Mouse (Mus musculus): ENCODE results near the gene Psmc1. TPM values are rescaled to one million over a fixed set of nuclear protein-coding genes. Genes with fewer than 3 reads are reported as not detected.

Gene Psmc1
- polyA plus RNA-seq, 1 experiment from 2014 or later: 198 TPM

GRCm38 (mm10) chr12:100123476-100123875 lies 13.5 kb downstream of the Psmc1 start:
- 89% methylated on average over 9 of the region's 9 CpGs for WGBS
- Histone ChIP-seq H3K36me3 (ENCODE audit: control insufficient read depth, insufficient read depth, low read length) (peaks cover 86% of the 10 kb centered on the region), H3K4me3 (ENCODE audit: control insufficient read depth in 1 of 2, insufficient read depth in 1 of 2, low read depth in 1 of 2, low read length in 2 of 2) (no peak overlapping the region), H3K4me1 (ENCODE audit: control insufficient read depth in 2 of 2, insufficient read depth in 2 of 2, low read length in 2 of 2) (peaks cover 13 to 22% of the 10 kb centered on the region in 2 experiments), H3K4me2 (ENCODE audit: low read length) (no peak overlapping the region), H3K9ac (ENCODE audit: low read length) (no peak overlapping the region), H3K27ac (replicated peaks in 1 of 2; ENCODE audit: control insufficient read depth in 1 of 2, insufficient read depth in 1 of 2, low read depth in 2 of 2, low read length in 2 of 2) (no peak overlapping the region), H3K27me3 (ENCODE audit: control insufficient read depth, insufficient read depth, low read length) (no peaks in the 10 kb centered on the region), H3K9me3 (ENCODE audit: control insufficient read depth, low read length) (no peaks in the 10 kb centered on the region)
- no peak for ATAC-seq (ENCODE audit: insufficient number of reproducible peaks, insufficient read depth, low FRiP score, low read depth)

DNA sequence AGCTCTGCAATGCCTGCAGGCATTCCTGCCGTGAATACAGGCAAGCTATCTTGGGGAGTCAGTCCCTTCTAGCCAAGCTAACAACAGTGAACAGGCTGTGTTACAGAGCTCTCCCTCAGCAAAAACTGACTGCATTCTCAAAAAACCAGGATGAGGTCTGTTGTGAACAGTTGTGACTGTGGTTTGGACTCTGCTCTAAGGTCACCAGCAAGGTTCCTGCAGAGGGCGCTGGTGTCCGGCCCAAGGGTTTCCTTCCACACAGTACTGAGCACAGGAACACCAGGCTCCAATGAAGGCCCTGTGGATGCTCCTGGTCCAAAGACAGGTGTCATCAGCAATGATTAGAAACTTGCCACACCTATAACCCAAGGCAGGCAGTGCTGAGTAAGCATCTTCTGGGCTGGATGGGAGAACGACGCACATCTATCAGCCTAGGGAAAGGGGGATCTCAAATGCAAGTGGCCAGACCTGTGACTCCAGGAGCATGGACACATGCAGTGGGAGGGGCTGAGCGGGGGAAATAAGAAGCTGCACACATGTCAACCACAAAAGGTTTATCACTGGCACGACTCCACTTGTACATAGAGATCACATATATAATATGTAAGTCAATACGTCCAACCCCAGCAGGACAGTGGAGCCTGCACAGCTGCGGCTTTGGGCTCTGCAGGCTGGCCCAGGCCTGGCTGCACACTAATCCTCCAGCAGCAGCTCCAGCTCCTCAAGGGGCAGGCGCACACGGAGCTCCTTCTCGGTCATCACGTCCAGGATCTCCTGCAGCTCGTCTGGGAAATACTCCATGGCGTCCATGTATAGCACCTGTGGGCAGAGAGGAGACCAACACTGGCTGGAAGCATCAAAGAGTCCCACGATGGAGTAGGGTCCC lies 15.2 kb downstream of the Psmc1 start:
- Histone ChIP-seq H3K9ac (ENCODE audit: low read length) (no peak overlapping the region), H3K4me3 (ENCODE audit: control insufficient read depth in 1 of 2, insufficient read depth in 1 of 2, low read depth in 1 of 2, low read length in 2 of 2) (no peak overlapping the region), H3K4me1 (ENCODE audit: control insufficient read depth in 2 of 2, insufficient read depth in 2 of 2, low read length in 2 of 2) (peaks cover 15 to 24% of the 10 kb centered on the region in 2 experiments), H3K27me3 (ENCODE audit: control insufficient read depth, insufficient read depth, low read length) (no peaks in the 10 kb centered on the region), H3K27ac (replicated peaks in 1 of 2; ENCODE audit: control insufficient read depth in 1 of 2, insufficient read depth in 1 of 2, low read depth in 2 of 2, low read length in 2 of 2) (no peak overlapping the region), H3K36me3 (ENCODE audit: control insufficient read depth, insufficient read depth, low read length) (peaks cover 85% of the 10 kb centered on the region), H3K4me2 (ENCODE audit: low read length) (no peak overlapping the region), H3K9me3 (ENCODE audit: control insufficient read depth, low read length) (no peaks in the 10 kb centered on the region)
- 83% methylated on average over 16 of the region's 16 CpGs for WGBS
- ATAC-seq (ENCODE audit: insufficient number of reproducible peaks, insufficient read depth, low FRiP score, low read depth): no peak

- Histone ChIP-seq H3K4me2 (ENCODE audit: low read length) (no peak overlapping the region), H3K27ac (replicated peaks in 1 of 2; ENCODE audit: control insufficient read depth in 1 of 2, insufficient read depth in 1 of 2, low read depth in 2 of 2, low read length in 2 of 2) (peak overlapping the region; percentile 67 to 74), H3K9me3 (ENCODE audit: control insufficient read depth, low read length) (no peaks in the 10 kb centered on the region), H3K27me3 (ENCODE audit: control insufficient read depth, insufficient read depth, low read length) (no peaks in the 10 kb centered on the region), H3K36me3 (ENCODE audit: control insufficient read depth, insufficient read depth, low read length) (peaks cover 84% of the 10 kb centered on the region), H3K4me3 (ENCODE audit: control insufficient read depth in 1 of 2, insufficient read depth in 1 of 2, low read depth in 1 of 2, low read length in 2 of 2) (no peak overlapping the region), H3K9ac (ENCODE audit: low read length) (no peak overlapping the region; the same call in 1 of the 2 replicates), H3K4me1 (ENCODE audit: control insufficient read depth in 2 of 2, insufficient read depth in 2 of 2, low read length in 2 of 2) (peaks cover 15 to 24% of the 10 kb centered on the region in 2 experiments)
- no peak for ATAC-seq (ENCODE audit: insufficient number of reproducible peaks, insufficient read depth, low FRiP score, low read depth)
- 34% methylated on average over 16 of the region's 17 CpGs for WGBS
These were observed 17.3 kb downstream of the Psmc1 start for GRCm38 (mm10) chr12:100126968-100127865.

DNA sequence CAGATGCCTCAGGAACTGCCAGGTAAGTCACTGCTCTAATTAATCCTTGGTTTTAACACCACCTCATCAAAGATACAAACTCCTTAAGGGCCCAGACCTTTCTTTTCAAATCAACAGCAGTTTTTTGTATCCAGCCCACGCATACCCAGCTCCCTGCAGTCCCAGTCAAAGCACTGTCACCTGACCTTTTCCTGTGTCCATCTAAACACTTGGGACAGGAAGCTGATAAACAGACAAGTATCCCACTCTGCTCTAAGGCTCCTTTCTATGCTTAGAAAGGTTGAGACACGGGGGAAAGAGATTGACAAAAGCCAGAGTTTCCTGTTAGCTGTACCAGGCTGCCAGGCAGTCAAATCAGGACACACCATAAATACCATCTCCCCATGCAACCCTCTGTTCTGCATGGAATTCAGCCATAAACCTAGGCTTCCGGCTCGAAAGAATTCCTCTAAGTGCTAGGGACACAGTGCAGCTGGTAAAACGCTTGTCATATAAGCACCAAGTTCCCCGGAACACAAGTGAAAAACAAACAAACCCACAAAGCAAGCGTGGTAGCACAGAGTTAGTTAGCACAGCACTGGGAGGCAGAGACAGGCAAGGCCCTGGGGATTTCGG lies 18.0 kb downstream of the Psmc1 start:
- 0 out of 2 replicates have a peak overlapping the region, but pooled peaks have one; percentile 12 for H3K4me2 ChIP-seq (ENCODE audit: low read length)
- peak overlapping the region; percentile 67 to 74 for H3K27ac ChIP-seq (replicated peaks in 1 of 2; ENCODE audit: control insufficient read depth in 1 of 2, insufficient read depth in 1 of 2, low read depth in 2 of 2, low read length in 2 of 2)
- ATAC-seq (ENCODE audit: insufficient number of reproducible peaks, insufficient read depth, low FRiP score, low read depth): peak; percentile 54; the same call in 1 of the 2 replicates
- H3K27me3 ChIP-seq (ENCODE audit: control insufficient read depth, insufficient read depth, low read length): no peaks in the 10 kb centered on the region
- no peaks in the 10 kb centered on the region for H3K9me3 ChIP-seq (ENCODE audit: control insufficient read depth, low read length)
- peaks cover 84% of the 10 kb centered on the region for H3K36me3 ChIP-seq (ENCODE audit: control insufficient read depth, insufficient read depth, low read length)
- no peak overlapping the region for H3K4me3 ChIP-seq (ENCODE audit: control insufficient read depth in 1 of 2, insufficient read depth in 1 of 2, low read depth in 1 of 2, low read length in 2 of 2)
- peak overlapping the region; percentile 27; the same call in 1 of the 2 replicates for H3K9ac ChIP-seq (ENCODE audit: low read length)
- H3K4me1 ChIP-seq (ENCODE audit: control insufficient read depth in 2 of 2, insufficient read depth in 2 of 2, low read length in 2 of 2): peaks cover 15 to 24% of the 10 kb centered on the region in 2 experiments
- WGBS: 20% methylated on average over 8 of the region's 8 CpGs

DNA sequence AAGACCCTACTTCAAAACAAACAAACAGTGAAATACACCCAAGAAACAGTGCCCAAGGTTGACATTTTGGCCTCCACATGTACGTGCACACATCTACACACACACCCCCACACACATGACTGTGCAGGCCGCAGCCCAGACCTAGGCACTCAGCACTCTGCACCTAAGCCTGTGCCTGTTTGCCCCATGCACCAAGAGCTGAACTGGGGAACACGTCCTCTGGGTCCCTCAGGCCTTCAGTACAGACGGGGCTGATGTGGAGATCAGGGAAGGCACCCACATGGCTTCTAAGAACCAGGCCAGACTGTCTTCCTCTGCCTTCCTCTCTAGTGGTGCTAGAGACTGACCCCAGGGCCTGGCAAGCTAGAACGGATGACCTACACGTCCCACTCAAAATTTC lies 18.6 kb downstream of the Psmc1 start:
- peak overlapping the region; percentile 27; the same call in 1 of the 2 replicates for H3K9ac ChIP-seq (ENCODE audit: low read length)
- ATAC-seq (ENCODE audit: insufficient number of reproducible peaks, insufficient read depth, low FRiP score, low read depth): no peak
- no peaks in the 10 kb centered on the region for H3K27me3 ChIP-seq (ENCODE audit: control insufficient read depth, insufficient read depth, low read length)
- no peak overlapping the region for H3K4me3 ChIP-seq (ENCODE audit: control insufficient read depth in 1 of 2, insufficient read depth in 1 of 2, low read depth in 1 of 2, low read length in 2 of 2)
- peaks cover 15 to 24% of the 10 kb centered on the region in 2 experiments for H3K4me1 ChIP-seq (ENCODE audit: control insufficient read depth in 2 of 2, insufficient read depth in 2 of 2, low read length in 2 of 2)
- no peak overlapping the region for H3K4me2 ChIP-seq (ENCODE audit: low read length)
- 50% methylated on average over 6 of the region's 6 CpGs for WGBS
- no peaks in the 10 kb centered on the region for H3K9me3 ChIP-seq (ENCODE audit: control insufficient read depth, low read length)
- H3K36me3 ChIP-seq (ENCODE audit: control insufficient read depth, insufficient read depth, low read length): peaks cover 84% of the 10 kb centered on the region
- H3K27ac ChIP-seq (replicated peaks in 1 of 2; ENCODE audit: control insufficient read depth in 1 of 2, insufficient read depth in 1 of 2, low read depth in 2 of 2, low read length in 2 of 2): peak overlapping the region; percentile 67 to 74

DNA sequence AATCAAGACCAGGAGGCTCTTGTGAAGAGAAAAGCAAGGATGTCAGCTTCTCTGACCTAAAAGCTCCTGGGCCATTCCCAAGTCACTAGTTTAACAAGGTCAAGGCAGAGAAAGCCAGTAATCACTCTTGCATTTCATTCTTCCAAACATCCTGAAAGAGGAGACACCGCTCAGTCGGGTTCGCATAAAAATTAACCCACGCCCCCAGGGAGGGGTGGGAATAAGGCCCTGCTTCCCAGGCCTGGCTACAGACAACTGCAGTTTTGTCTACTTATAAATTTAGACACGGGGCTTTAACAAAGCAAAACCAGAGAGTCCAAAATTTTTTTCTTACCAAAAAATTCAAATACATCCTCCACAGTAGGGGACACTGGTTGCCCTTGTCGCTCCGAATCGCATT lies 19.0 kb downstream of the Psmc1 start:
- Histone ChIP-seq H3K36me3 (ENCODE audit: control insufficient read depth, insufficient read depth, low read length) (peaks cover 84% of the 10 kb centered on the region), H3K4me1 (ENCODE audit: control insufficient read depth in 2 of 2, insufficient read depth in 2 of 2, low read length in 2 of 2) (peaks cover 15 to 24% of the 10 kb centered on the region in 2 experiments), H3K27me3 (ENCODE audit: control insufficient read depth, insufficient read depth, low read length) (no peaks in the 10 kb centered on the region), H3K9ac (ENCODE audit: low read length) (no peak overlapping the region), H3K4me2 (ENCODE audit: low read length) (no peak overlapping the region), H3K27ac (replicated peaks in 1 of 2; ENCODE audit: control insufficient read depth in 1 of 2, insufficient read depth in 1 of 2, low read depth in 2 of 2, low read length in 2 of 2) (peak overlapping the region; percentile 67 to 74; a peak in 2 of 4 replicates), H3K9me3 (ENCODE audit: control insufficient read depth, low read length) (no peaks in the 10 kb centered on the region), H3K4me3 (ENCODE audit: control insufficient read depth in 1 of 2, insufficient read depth in 1 of 2, low read depth in 1 of 2, low read length in 2 of 2) (no peak overlapping the region)
- ATAC-seq (ENCODE audit: insufficient number of reproducible peaks, insufficient read depth, low FRiP score, low read depth): no peak
- WGBS: 75% methylated on average over 8 of the region's 8 CpGs

GRCm38 (mm10) chr12:100131167-100131566 lies 21.2 kb downstream of the Psmc1 start:
- Histone ChIP-seq H3K4me1 (ENCODE audit: control insufficient read depth in 2 of 2, insufficient read depth in 2 of 2, low read length in 2 of 2) (peaks cover 15 to 23% of the 10 kb centered on the region in 2 experiments), H3K27ac (replicated peaks in 1 of 2; ENCODE audit: control insufficient read depth in 1 of 2, insufficient read depth in 1 of 2, low read depth in 2 of 2, low read length in 2 of 2) (no peak overlapping the region), H3K4me2 (ENCODE audit: low read length) (no peak overlapping the region), H3K9me3 (ENCODE audit: control insufficient read depth, low read length) (no peaks in the 10 kb centered on the region), H3K27me3 (ENCODE audit: control insufficient read depth, insufficient read depth, low read length) (no peaks in the 10 kb centered on the region), H3K4me3 (ENCODE audit: control insufficient read depth in 1 of 2, insufficient read depth in 1 of 2, low read depth in 1 of 2, low read length in 2 of 2) (no peak overlapping the region), H3K9ac (ENCODE audit: low read length) (no peak overlapping the region), H3K36me3 (ENCODE audit: control insufficient read depth, insufficient read depth, low read length) (peaks cover 81% of the 10 kb centered on the region)
- 85% methylated on average over 9 of the region's 9 CpGs for whole genome bisulfite sequencing
- no peak for ATAC-seq (ENCODE audit: insufficient number of reproducible peaks, insufficient read depth, low FRiP score, low read depth)
